Mouse (Mus musculus) left cerebral cortex, adult 9 months (tissue): ENCODE measurements at regions not wholly inside any gene's neighbourhood (a gene's known extent, or its start where the extent isn't known, plus 50 kb on each side); places are given as distances from the start of the nearest gene placed in this dataset.

Source experiments
- DNase-seq, 2 experiments: peaks; one replicate each; pipeline ENCODE4 v3.0.0; 2022; ENCODE audit warnings: low spot score in 2 of 2

- no peak for DNase-seq
Measured at GRCm38 (mm10) chr2:106256012-106256411, 252.7 kb upstream of the Dnajc24 start.

- no peak for DNase-seq
Measured at GRCm38 (mm10) chr2:106234358-106234757, 231.0 kb upstream of the Dnajc24 start.

GRCm38 (mm10) chr2:106231136-106231535 lies 227.8 kb upstream of the Dnajc24 start:
- DNase-seq: no peak

GRCm38 (mm10) chr2:106230021-106230420 lies 226.7 kb upstream of the Dnajc24 start:
- no peak for DNase-seq

- DNase-seq: no peak
Measured at GRCm38 (mm10) chr2:106228249-106228648, 224.9 kb upstream of the Dnajc24 start.

- DNase-seq: peak in 1 of 2 experiments; percentile 22
Measured at GRCm38 (mm10) chr2:106216169-106216568, 212.8 kb upstream of the Dnajc24 start.

GRCm38 (mm10) chr2:106213740-106214139 lies 210.4 kb upstream of the Dnajc24 start:
- no peak for DNase-seq

GRCm38 (mm10) chr2:106210773-106211172 lies 207.4 kb upstream of the Dnajc24 start:
- no peak for DNase-seq

GRCm38 (mm10) chr2:106208767-106209250 lies 205.5 kb upstream of the Dnajc24 start:
- no peak for DNase-seq

GRCm38 (mm10) chr2:106200130-106200529 lies 196.8 kb upstream of the Dnajc24 start:
- DNase-seq: no peak

- DNase-seq: no peak
Measured at GRCm38 (mm10) chr2:106195170-106195569, 191.8 kb upstream of the Dnajc24 start.

- DNase-seq: peak; percentile 46 to 88
Measured at GRCm38 (mm10) chr2:106194369-106195023, 191.1 kb upstream of the Dnajc24 start.

- no peak for DNase-seq
Measured at GRCm38 (mm10) chr2:106193889-106194347, 190.6 kb upstream of the Dnajc24 start.

- no peak for DNase-seq
Measured at GRCm38 (mm10) chr2:106190579-106191322, 187.4 kb upstream of the Dnajc24 start.

GRCm38 (mm10) chr2:106183651-106184050 lies 180.3 kb upstream of the Dnajc24 start:
- no peak for DNase-seq

- DNase-seq: no peak
Measured at GRCm38 (mm10) chr2:106182051-106182450, 178.7 kb upstream of the Dnajc24 start.

GRCm38 (mm10) chr2:106162681-106163080 lies 159.3 kb upstream of the Dnajc24 start:
- DNase-seq: no peak

- no peak for DNase-seq
Measured at GRCm38 (mm10) chr2:106161877-106162276, 158.5 kb upstream of the Dnajc24 start.

GRCm38 (mm10) chr2:106149701-106150100 lies 146.4 kb upstream of the Dnajc24 start:
- no peak for DNase-seq

GRCm38 (mm10) chr2:106140931-106141330 lies 137.6 kb upstream of the Dnajc24 start:
- DNase-seq: no peak

- DNase-seq: no peak
Measured at GRCm38 (mm10) chr2:106101002-106101401, 97.7 kb upstream of the Dnajc24 start.

- DNase-seq: no peak
Measured at GRCm38 (mm10) chr2:106086121-106086520, 82.8 kb upstream of the Dnajc24 start.
